Mouse (Mus musculus) lung, adult 2 months (tissue): ENCODE results near the gene Dab1.

Experiments
- CTCF ChIP-seq: fragments of 200-500 bp; IDR thresholded peaks from 2 replicates; pipeline ENCODE4 v1.5.1; 2011; ENCODE audit warnings: mild to moderate bottlenecking, low read length, control low read depth; ENCODE audit not compliant: insufficient read depth
- POLR2A ChIP-seq: fragments of 200-500 bp; IDR thresholded peaks from 2 replicates; pipeline ENCODE4 v1.6.1; 2011; ENCODE audit warnings: low read depth, mild to moderate bottlenecking, control low read depth, low read length, borderline replicate concordance; ENCODE audit errors: extremely low read depth

- TF ChIP-seq POLR2A (no peak), CTCF (no peak)
These were observed 392.5 kb downstream of the Dab1 start for GRCm38 (mm10) chr4:104011683-104012082.
